Mouse (Mus musculus) retina, postnatal 7 days (tissue): ENCODE results near the gene Plcb3.
"Not testable (repeated sequence)": the region's sequence is repeated elsewhere in the genome, so short reads cannot be mapped to it uniquely, and the experiment has no call there.

Source experiments
- DNase-seq: peaks from one replicate; pipeline ENCODE4 v3.0.0-alpha.2; 2012; ENCODE audit warnings: low read depth, low spot score

Gene Plcb3

DNA sequence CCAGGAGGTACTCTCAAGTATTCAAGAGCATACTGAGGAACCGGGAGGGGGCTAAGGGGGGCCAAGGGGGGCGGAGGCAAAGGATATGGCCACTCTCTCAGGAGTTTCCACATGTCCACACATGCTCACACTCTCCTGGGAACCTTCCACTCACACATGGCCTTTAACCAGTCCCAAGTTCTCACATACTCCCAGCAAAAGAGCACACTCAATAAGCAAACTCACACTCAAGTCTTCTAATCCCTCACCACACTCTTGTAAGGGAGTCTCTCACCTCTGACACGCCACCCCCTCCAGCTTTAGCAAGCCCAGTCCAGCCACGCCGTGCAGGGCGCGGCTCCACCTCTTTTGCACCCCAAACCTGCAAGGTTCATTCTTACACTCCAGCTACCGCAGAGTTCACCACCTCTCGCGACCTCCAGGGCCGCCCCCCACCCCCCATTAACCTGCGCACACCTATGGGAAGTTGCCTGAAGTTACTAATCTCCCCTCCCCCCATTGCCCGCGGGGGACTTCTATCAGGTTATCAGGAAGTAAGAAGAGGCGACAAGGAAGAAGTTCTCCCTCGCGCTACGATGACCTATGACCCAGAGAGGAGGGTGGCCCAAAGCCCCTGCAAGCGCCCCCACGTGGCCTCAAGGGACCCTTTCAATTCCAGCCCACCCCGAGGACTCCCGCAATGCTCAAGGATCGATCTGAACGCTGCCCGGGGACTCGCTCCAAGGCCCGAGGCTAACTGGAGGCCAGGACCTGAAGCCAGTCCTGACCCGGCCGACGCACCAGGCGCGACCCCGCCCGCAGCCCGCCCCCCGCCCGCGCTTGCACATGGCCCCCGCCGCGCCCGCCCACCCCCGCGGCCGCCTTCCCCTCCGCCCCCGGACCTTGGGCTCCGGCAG is 55.3 kb downstream of the Plcb3 start:
- DNase-seq: no peak

DNA sequence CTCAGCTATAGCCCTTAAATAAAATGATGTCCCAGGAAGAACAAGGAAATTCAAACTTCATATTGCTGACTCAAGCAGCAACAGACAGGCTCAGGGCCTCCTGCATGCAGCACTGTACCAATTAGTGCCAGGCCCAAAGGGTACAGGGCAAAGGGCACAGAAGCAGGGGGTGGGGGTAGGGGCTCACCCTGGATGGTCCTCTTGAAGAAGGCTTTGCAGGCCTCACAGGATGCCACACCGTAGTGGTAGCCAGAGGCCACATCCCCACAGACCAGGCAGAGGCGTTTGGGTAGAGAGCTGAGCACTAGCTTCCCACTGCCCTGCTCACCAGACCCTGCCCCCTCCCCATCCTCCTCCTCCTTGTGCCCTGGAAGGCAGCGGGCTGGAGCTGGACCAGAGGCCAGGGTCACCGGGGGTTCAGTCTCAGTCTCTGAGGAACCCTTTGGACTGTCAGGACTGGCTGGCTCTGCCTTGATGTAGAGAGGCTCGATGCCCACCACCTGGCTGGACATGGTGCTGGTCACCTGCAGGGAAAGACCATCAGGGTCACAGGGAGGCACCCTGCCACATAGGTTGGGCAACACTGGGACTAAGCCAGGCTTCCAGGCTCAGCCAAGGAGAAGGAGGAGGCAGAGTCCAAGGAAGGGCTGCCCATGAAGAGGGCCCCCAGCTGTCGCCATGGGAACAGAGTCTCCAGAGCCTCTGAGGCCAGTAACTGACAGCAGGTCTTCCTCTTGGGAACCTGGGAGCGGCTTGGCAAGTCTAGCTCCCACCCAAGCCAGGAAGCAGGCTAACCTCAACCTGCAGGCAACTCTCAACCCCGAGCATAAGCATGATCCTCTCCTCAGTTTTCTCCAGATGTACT is 56.2 kb downstream of the Plcb3 start:
- no peak for DNase-seq

DNA sequence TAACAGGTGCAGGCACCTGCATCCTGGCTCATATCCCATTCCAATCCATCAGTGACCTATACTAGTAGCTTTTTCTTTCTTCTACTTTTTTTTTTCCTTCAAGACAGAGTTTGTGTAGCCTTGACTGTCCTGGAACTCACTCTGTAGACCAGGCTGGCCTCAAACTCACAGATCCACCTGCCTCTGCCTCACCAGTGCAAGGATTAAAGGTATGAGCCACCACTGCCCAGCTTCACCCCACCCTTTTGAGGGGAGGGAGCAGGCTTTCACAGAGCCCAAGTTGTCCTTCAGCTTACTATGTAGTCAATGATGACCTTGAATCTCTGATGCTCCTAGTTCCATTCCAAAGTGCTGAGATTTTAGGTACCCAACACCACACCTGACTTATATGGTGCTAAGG is 56.8 kb downstream of the Plcb3 start:
- DNase-seq: no peak

DNA sequence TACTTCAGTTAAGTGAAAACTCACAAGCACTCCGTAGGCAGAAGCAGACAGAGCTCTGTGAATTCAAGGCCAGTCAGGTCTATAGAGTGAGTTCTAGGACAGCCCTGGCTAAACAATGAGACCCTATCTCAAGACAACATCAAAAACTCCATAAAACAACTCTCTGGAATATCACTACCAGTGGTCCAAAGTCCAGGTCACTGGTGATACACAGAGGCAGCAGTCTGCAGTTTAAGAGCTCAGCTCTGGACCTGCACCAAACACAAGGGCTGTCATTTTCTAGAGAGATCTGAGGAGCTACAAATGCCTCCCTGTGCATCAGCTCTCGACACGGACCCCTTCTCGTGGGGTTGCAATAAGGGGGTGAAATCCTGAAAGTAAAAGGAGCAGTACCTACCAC is 57.9 kb downstream of the Plcb3 start:
- DNase-seq: no peak

DNA sequence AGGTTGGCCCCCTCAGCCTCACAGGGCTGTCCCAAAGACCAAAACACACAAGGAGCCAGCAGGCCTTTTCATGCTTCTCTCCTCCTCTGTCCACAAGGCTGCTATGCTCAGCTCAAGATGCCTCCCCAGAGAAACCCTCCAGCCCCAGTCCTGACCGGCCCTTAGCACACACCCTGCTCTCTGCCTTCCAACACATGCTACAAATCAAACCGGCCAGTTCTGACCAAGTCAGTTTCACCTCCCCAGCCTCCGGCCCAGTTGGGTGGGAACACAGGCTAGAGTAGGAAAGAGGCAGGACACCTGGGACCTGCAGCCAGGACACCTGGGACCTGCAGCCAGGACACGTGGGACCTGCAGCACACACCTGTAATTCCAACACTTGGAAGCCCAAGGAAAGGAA is 59.8 kb downstream of the Plcb3 start:
- DNase-seq: no peak

DNA sequence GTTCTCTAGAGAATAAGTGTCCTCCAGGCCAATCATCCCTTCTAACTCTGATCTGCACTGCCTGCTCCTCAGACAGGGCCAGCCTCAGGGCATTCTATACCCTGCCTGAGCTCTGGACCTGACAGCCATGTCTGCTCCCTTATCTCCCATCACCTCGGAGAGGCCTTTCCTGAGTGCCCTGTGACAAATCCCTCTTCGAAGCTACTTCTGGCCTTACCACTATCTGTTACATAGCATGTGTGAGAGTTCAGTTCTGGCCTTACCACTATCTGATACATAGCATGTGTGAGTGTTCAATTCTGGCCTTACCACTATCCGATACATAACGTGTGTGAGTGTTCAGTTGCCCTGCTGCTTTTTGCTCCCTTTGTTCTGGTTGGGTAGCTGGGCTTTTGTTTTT is 61.0 kb downstream of the Plcb3 start:
- no peak for DNase-seq

- DNase-seq: no peak
Observed at GRCm38 (mm10) chr19:6914540-6914939, 61.7 kb downstream of the Plcb3 start.

DNA sequence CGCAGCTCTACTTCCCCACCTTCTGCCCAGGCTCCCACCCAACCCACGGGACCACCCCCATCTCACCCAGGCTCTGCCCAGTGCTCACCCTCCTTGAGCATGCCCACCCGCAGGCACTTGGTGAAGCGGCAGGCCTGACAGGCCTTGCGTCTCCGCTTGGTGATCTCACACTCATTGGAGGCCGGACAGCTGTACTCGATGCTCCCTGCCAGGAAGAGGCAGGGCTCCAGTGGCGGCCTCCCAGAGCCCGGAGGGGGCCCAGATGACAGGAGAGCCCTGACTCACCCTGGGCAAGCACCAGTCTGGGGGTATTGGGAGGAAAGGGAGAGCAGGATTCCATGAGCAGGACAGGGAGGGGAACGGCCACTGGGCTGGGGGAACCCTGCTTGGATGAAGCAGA is 62.3 kb downstream of the Plcb3 start:
- DNase-seq: no peak

DNA sequence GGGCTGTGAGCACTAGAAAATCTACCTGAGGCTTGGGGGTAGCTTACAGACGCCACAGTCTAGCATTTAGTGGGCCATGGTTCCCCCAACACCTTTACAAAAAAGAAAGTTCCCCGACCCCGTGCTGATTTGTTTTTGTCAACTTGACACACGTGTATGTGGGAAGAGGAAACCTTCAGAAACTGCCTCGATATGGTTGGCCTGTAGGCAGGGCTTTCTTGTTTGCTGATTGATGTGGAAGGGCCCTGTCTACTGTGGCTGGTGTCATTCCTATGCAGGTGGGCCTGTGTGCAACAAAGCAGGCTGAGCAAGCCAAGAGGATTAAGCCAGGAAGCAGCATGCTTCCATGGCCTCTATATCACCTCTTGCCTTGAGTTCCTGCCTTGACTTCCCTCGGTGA is 63.2 kb downstream of the Plcb3 start:
- no peak for DNase-seq

- DNase-seq: no peak
Observed at GRCm38 (mm10) chr19:6912205-6912970, 63.9 kb downstream of the Plcb3 start.

DNA sequence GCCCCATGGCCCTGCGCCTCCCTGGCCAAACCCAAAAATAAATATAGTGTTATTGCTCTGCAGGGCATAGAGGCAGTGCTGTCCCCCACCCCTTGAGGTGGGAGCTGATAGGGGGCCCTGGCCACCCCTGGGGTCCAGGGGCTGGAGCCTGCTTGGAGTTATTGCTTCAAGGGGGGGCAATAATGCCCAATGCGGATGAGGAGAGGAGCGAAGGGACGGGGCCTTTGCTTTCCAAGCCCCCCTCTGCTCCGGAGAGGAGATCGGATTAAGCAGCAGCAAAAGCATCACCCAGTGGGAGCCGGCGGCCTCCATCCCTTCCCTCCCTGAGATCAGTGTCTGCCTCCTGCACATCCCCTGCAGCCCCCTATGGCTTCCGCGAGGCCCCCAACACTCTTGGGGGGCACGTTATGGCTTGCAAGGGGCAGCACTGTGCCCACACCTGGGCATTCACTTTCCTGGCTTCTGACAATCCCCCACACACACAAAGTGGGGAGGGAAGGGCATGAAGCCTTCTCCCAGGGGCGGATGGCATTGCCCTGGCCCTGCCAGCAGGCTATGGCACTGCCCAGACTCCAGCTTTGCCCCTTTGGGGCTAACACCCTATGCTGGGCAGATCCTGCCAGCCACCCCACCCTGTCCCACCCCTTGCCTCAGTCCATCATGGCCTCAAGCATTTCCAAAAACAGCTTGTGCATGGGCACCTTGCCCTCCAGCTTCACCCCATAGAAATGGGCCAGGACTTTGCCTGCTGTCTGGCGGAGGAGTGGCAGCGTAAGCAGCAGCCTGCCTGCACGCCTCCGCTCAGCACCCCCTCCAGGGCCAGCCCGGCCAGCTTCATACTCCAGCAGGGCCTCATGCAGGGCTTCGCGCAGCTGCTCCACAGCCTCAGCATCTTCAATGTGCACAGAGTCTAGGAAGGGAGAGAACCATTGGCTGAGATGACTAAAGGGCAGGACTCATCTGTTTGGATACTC is 64.9 kb downstream of the Plcb3 start:
- DNase-seq: no peak

GRCm38 (mm10) chr19:6910306-6910705 is 66.0 kb downstream of the Plcb3 start:
- not testable (repeated sequence) for DNase-seq

DNA sequence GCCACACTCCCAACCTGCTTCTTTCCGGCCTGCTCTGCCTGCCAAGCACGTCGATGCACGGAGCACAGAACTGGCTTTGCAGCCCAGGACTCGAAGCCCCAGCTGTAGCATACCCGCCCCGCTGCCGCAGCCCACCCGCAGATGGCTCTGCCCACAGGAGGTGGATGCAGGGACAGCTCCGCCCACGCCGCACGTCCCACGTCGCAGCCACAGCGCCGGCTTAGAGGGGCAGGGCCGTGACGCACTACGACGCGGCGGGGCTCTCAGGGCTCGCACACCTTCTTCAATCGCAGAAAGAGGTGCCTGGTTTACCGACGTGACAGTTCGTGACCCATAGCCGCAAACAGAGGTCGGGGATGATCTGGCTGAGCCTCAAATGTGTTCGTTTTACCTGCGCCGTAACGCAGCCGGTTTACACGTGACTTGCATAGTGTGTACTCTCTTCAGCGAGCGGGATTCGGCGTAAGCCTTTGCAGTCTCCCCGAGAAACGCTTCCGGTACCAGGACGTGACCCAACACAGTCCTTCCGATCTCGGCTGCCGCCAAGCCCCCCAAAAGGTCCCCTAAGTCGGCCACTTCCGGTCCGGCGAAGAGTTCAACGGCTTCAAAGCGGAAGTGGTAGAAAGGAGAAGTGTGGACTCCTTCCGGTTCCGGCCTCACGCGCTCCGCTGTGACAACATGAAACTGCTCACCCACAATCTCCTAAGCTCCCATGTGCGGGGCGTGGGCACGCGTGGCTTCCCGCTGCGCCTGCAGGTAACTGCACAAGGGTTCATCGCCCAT is 66.6 kb downstream of the Plcb3 start, which contains the start of the genes Trmt112 and Prdx5:
Trmt112 (plus strand) TSS at position 192 of the 783 bp plus-strand sequence.
Prdx5 (minus strand) TSS at position 600 of the 783 bp plus-strand sequence.
- peak; percentile 92 for DNase-seq

- DNase-seq: no peak
Observed at GRCm38 (mm10) chr19:6909021-6909420, 67.2 kb downstream of the Plcb3 start.

DNA sequence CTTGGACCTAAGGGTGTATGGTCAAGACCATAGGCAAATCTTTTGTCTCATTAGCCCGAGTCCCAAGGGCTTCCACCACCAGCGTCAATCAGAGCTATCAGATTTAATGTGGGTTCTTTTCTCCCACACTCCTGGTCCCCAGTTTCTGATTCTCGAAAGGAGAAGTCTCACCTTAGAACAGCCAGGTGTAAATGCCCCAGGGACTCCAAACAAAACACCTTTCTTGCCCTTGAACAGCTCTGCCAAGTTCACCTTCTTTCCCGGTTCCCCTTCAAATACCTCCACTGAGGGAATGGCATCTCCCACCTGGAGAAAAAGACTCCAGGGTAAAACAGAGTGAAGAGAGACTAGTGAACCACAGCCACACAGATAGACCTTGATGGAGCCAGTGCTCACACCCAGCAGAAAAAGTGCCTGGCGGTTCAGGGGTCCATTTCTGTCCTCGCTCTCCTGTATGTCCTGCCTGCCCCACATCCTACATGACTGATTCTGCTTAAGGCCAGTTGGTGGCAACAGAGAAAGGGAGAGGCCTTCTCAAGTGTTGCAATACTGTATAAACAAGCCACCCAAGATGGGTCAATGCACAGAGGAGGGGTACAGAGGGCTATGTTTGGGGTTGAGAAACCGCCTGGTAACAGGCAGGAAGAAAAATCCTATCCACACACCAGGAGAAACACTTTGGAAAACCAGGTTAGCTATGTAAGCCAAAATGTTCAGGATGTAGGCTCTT is 68.3 kb downstream of the Plcb3 start:
- no peak for DNase-seq

GRCm38 (mm10) chr19:6907094-6907493 is 69.2 kb downstream of the Plcb3 start:
- no peak for DNase-seq

GRCm38 (mm10) chr19:6906199-6906598 is 70.1 kb downstream of the Plcb3 start:
- DNase-seq: no peak

DNA sequence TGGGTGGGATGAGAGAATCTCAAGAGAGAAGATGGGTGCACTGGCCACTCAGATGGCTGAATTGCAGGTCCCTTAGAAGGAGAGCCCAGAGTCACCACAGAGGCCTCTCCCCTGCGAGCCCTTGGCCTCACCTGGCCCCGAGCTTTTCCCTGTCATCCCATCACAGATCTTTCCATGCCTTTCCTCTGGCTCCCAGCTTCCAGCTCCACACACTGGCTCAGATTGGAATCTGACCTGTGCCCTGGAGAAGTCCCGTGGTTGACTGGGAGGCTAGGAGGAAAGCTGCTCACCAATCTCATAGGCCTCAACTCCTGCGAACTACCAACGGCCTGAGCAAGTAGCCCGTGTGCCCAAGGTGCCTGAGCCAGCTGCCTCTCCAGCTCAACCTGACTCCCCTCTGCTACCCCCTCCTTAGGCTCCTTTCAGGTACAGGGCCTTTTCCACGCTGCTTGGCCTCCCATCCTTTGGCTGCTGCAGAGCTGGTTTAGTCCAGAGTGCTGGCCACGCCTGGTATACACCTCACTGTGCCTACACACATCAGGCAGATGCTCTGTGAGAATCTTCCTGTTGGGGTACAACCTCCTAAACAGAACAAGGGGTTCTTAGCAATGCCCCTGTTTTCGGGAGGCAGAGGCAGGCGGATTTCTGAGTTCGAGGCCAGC is 70.6 kb downstream of the Plcb3 start:
- no peak for DNase-seq
